Mouse (Mus musculus): ENCODE measurements around the gene Depdc7.

- no peak for TF ChIP-seq TAL1 (IDR thresholded peaks at IDR 0.05; ENCODE audit: low read length)
- no peak for TF ChIP-seq GATA1 (IDR thresholded peaks at IDR 0.05; ENCODE audit: low read length)
These were observed 32.8 kb downstream of the Depdc7 start for GRCm38 (mm10) chr2:104709786-104710337.
